Mouse (Mus musculus) neural tube, embryonic 12.5 days (tissue): ENCODE measurements around the gene Sult1b1. TPM values are rescaled to one million over a fixed set of nuclear protein-coding genes. Genes with fewer than 3 reads are reported as not detected.

Source experiments
- ATAC-seq: fragments of 200-750 bp; cut with Nextera tagmentation; 2 replicates; pipeline ENCODE4 v1.8.0; 2017; ENCODE audit warnings: low read depth, mild to moderate bottlenecking, moderate TSS enrichment, moderate library complexity; ENCODE audit not compliant: low FRiP score
- H3K27ac ChIP-seq: fragments of 300-500 bp; sonication (generic); 2 replicates; pipeline ENCODE4 v1.5.1; 2016
- H3K27me3 ChIP-seq: fragments of 300-500 bp; sonication (generic); replicated peaks from 2 replicates; pipeline ENCODE4 v1.6.1; 2016; ENCODE audit warnings: mild to moderate bottlenecking
- H3K36me3 ChIP-seq: fragments of 300-500 bp; sonication (generic); 2 replicates; pipeline ENCODE4 v1.6.1; 2016; ENCODE audit warnings: mild to moderate bottlenecking
- H3K4me1 ChIP-seq: fragments of 300-500 bp; sonication (generic); 2 replicates; pipeline ENCODE4 v1.6.1; 2016
- H3K4me2 ChIP-seq: fragments of 300-500 bp; sonication (generic); replicated peaks from 2 replicates; pipeline ENCODE4 v1.6.1; 2016; ENCODE audit warnings: mild to moderate bottlenecking
- H3K4me3 ChIP-seq: fragments of 300-500 bp; sonication (generic); 2 replicates; pipeline ENCODE4 v1.5.1; 2016
- H3K9ac ChIP-seq: fragments of 300-500 bp; sonication (generic); 2 replicates; pipeline ENCODE4 v1.6.1; 2016; ENCODE audit warnings: mild to moderate bottlenecking
- H3K9me3 ChIP-seq: fragments of 300-500 bp; sonication (generic); 2 replicates; pipeline ENCODE4 v1.6.1; 2016; ENCODE audit warnings: mild to moderate bottlenecking
- WGBS: fragments of 180-500 bp; shearing (Covaris S2); methylation state at CpG from one replicate; pipeline ENCODE4 v1.1.7; 2016; 5-methylcytosine and 5-hydroxymethylcytosine counted together
- polyA plus RNA-seq: library from polyadenylated mRNA; unstranded; fragments of >200 nt; fragmentation: Nextera tagmentation; extraction: Ambion mirVana; gene quantifications from 2 replicates; pipeline ENCODE4 v1.2.1, GENCODE M21; 2016

Sult1b1 gene
- not detected in 2 replicates for polyA plus RNA-seq

- ATAC-seq = no peak
- Histone ChIP-seq H3K4me3 (no peak within 1 kb of the TSS), H3K4me2 (no peak within 1 kb of the TSS), H3K4me1 (no peaks in the 10 kb centered on the region), H3K36me3 (no peaks in the 10 kb centered on the region), H3K9me3 (no peaks in the 10 kb centered on the region), H3K27me3 (no peaks in the 10 kb centered on the region), H3K9ac (no peak within 1 kb of the TSS), H3K27ac (no peak within 1 kb of the TSS)
- WGBS = 88% methylated on average over 2 of the region's 2 CpGs
Observed at GRCm38 (mm10) chr5:87538111-87538510, at the start of gene Sult1b1. TSS of gene Sult1b1 (minus strand) at chr5:87538195.

- Histone ChIP-seq H3K4me1 (no peaks in the 10 kb centered on the region), H3K27ac (no peak overlapping the region), H3K9ac (no peak overlapping the region), H3K9me3 (no peaks in the 10 kb centered on the region), H3K4me2 (no peak overlapping the region), H3K27me3 (no peaks in the 10 kb centered on the region), H3K36me3 (no peaks in the 10 kb centered on the region), H3K4me3 (no peak overlapping the region)
- ATAC-seq = no peak
- 84% methylated on average over 1 of the region's 1 CpGs for WGBS
Observed at GRCm38 (mm10) chr5:87580389-87580788, 42.4 kb upstream of the Sult1b1 start.

- WGBS = 72% methylated on average over 1 of the region's 1 CpGs
- Histone ChIP-seq H3K4me3 (no peak overlapping the region), H3K27me3 (no peaks in the 10 kb centered on the region), H3K36me3 (no peaks in the 10 kb centered on the region), H3K9me3 (no peaks in the 10 kb centered on the region), H3K4me2 (no peak overlapping the region), H3K27ac (no peak overlapping the region), H3K9ac (no peak overlapping the region), H3K4me1 (no peaks in the 10 kb centered on the region)
- ATAC-seq = no peak
Observed at GRCm38 (mm10) chr5:87574174-87574573, 36.2 kb upstream of the Sult1b1 start.

GRCm38 (mm10) chr5:87573490-87573889, 35.5 kb upstream of the Sult1b1 start:
- H3K4me3 ChIP-seq = no peak overlapping the region
- no peaks in the 10 kb centered on the region for H3K9me3 ChIP-seq
- H3K4me1 ChIP-seq = no peaks in the 10 kb centered on the region
- no peak overlapping the region for H3K9ac ChIP-seq
- no peak overlapping the region for H3K4me2 ChIP-seq
- H3K27ac ChIP-seq = no peak overlapping the region
- 59% methylated on average over 5 of the region's 5 CpGs for WGBS
- ATAC-seq = no peak
- no peaks in the 10 kb centered on the region for H3K27me3 ChIP-seq
- no peaks in the 10 kb centered on the region for H3K36me3 ChIP-seq

GRCm38 (mm10) chr5:87572781-87573180, 34.8 kb upstream of the Sult1b1 start:
- 80% methylated on average over 6 of the region's 6 CpGs for WGBS
- ATAC-seq = no peak
- Histone ChIP-seq H3K4me2 (no peak overlapping the region), H3K36me3 (no peaks in the 10 kb centered on the region), H3K9ac (no peak overlapping the region), H3K27ac (no peak overlapping the region), H3K9me3 (no peaks in the 10 kb centered on the region), H3K4me1 (no peaks in the 10 kb centered on the region), H3K27me3 (no peaks in the 10 kb centered on the region), H3K4me3 (no peak overlapping the region)

GRCm38 (mm10) chr5:87568845-87569244, 30.9 kb upstream of the Sult1b1 start, which contains the start of gene Sult1d1:
TSS of gene Sult1d1 (minus strand) at chr5:87569027.
- ATAC-seq = no peak
- no peaks in the 10 kb centered on the region for H3K36me3 ChIP-seq
- no peak within 1 kb of the TSS for H3K4me3 ChIP-seq
- 76% methylated on average over 5 of the region's 5 CpGs for WGBS
- no peak within 1 kb of the TSS for H3K27ac ChIP-seq
- no peaks in the 10 kb centered on the region for H3K27me3 ChIP-seq
- H3K9ac ChIP-seq = no peak within 1 kb of the TSS
- H3K9me3 ChIP-seq = no peaks in the 10 kb centered on the region
- no peaks in the 10 kb centered on the region for H3K4me1 ChIP-seq
- no peak within 1 kb of the TSS for H3K4me2 ChIP-seq

- H3K4me2 ChIP-seq = no peak overlapping the region
- no peak overlapping the region for H3K27ac ChIP-seq
- H3K36me3 ChIP-seq = no peaks in the 10 kb centered on the region
- H3K4me3 ChIP-seq = no peak overlapping the region
- no peaks in the 10 kb centered on the region for H3K27me3 ChIP-seq
- no peak for ATAC-seq
- H3K9ac ChIP-seq = no peak overlapping the region
- H3K4me1 ChIP-seq = no peaks in the 10 kb centered on the region
- 85% methylated on average over 1 of the region's 1 CpGs for WGBS
- no peaks in the 10 kb centered on the region for H3K9me3 ChIP-seq
Observed at GRCm38 (mm10) chr5:87567306-87567705, 29.3 kb upstream of the Sult1b1 start.

GRCm38 (mm10) chr5:87562966-87563365, 25.0 kb upstream of the Sult1b1 start:
- Histone ChIP-seq H3K4me2 (no peak overlapping the region), H3K27ac (no peak overlapping the region), H3K36me3 (no peaks in the 10 kb centered on the region), H3K27me3 (no peaks in the 10 kb centered on the region), H3K4me1 (no peaks in the 10 kb centered on the region), H3K4me3 (no peak overlapping the region), H3K9me3 (no peaks in the 10 kb centered on the region), H3K9ac (no peak overlapping the region)
- no peak for ATAC-seq

- 82% methylated on average over 4 of the region's 4 CpGs for WGBS
- Histone ChIP-seq H3K27me3 (no peaks in the 10 kb centered on the region), H3K4me1 (no peaks in the 10 kb centered on the region), H3K4me2 (no peak overlapping the region), H3K9ac (no peak overlapping the region), H3K27ac (no peak overlapping the region), H3K4me3 (no peak overlapping the region), H3K36me3 (no peaks in the 10 kb centered on the region), H3K9me3 (no peaks in the 10 kb centered on the region)
- no peak for ATAC-seq
Observed at GRCm38 (mm10) chr5:87562526-87562925, 24.5 kb upstream of the Sult1b1 start.

- Histone ChIP-seq H3K9ac (no peak overlapping the region), H3K4me3 (no peak overlapping the region), H3K4me1 (no peaks in the 10 kb centered on the region), H3K27ac (no peak overlapping the region), H3K4me2 (no peak overlapping the region), H3K36me3 (no peaks in the 10 kb centered on the region), H3K9me3 (no peaks in the 10 kb centered on the region), H3K27me3 (no peaks in the 10 kb centered on the region)
- 75% methylated on average over 5 of the region's 5 CpGs for WGBS
- ATAC-seq = no peak
Observed at GRCm38 (mm10) chr5:87560145-87560544, 22.1 kb upstream of the Sult1b1 start.

GRCm38 (mm10) chr5:87550935-87551334, 12.9 kb upstream of the Sult1b1 start:
- no peak for ATAC-seq
- no peak overlapping the region for H3K27ac ChIP-seq
- no peak overlapping the region for H3K9ac ChIP-seq
- no peaks in the 10 kb centered on the region for H3K36me3 ChIP-seq
- 41% methylated on average over 1 of the region's 1 CpGs for WGBS
- H3K4me3 ChIP-seq = no peak overlapping the region
- H3K9me3 ChIP-seq = no peaks in the 10 kb centered on the region
- no peak overlapping the region for H3K4me2 ChIP-seq
- no peaks in the 10 kb centered on the region for H3K4me1 ChIP-seq
- H3K27me3 ChIP-seq = no peaks in the 10 kb centered on the region

- no peaks in the 10 kb centered on the region for H3K9me3 ChIP-seq
- no peaks in the 10 kb centered on the region for H3K4me1 ChIP-seq
- no peak overlapping the region for H3K9ac ChIP-seq
- no peak for ATAC-seq
- WGBS = 70% methylated on average over 4 of the region's 4 CpGs
- no peak overlapping the region for H3K27ac ChIP-seq
- no peak overlapping the region for H3K4me3 ChIP-seq
- H3K36me3 ChIP-seq = no peaks in the 10 kb centered on the region
- H3K27me3 ChIP-seq = no peaks in the 10 kb centered on the region
- no peak overlapping the region for H3K4me2 ChIP-seq
Observed at GRCm38 (mm10) chr5:87535994-87536644, 1.9 kb downstream of the Sult1b1 start.

- Histone ChIP-seq H3K27me3 (no peaks in the 10 kb centered on the region), H3K36me3 (no peaks in the 10 kb centered on the region), H3K4me1 (no peaks in the 10 kb centered on the region), H3K9me3 (no peaks in the 10 kb centered on the region), H3K4me3 (no peak overlapping the region), H3K4me2 (no peak overlapping the region), H3K9ac (no peak overlapping the region), H3K27ac (no peak overlapping the region)
- WGBS = 78% methylated on average over 2 of the region's 2 CpGs
- ATAC-seq = no peak
Observed at GRCm38 (mm10) chr5:87532288-87532687, 5.7 kb downstream of the Sult1b1 start.
